In the genomic region with DNA sequence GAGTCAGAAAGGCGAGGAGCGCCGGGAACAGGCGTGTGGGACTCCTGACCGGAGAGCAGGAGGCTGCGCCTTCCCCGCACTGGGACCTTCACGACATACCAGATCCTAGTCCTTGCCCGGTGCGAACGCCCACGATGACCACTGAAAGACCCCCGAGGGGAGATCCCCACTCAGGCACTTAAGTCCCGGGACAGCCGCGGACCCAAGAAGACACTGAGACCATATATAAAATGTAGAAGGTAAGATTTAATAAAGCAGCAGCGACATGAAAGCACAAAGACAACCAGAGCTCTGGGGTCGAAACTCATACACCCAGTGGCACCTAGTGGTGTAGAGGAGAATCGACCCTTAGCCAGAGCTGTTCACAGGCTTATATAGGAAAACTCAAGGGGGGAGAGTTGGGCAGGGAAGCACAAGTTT, we compare ENCODE assay signal across 9 mouse cellular contexts. TPM values are rescaled to one million over a fixed set of nuclear protein-coding genes. Genes with fewer than 3 reads are reported as not detected.
DNase-seq lines count a peak whose midpoint lies in the region; ATAC-seq and TF ChIP-seq lines count a peak whose summit lies in the region.
"Not testable (repeated sequence)": the region's sequence is repeated elsewhere in the genome, so short reads cannot be mapped to it uniquely, and the experiment has no call there.
"Had no signal": no experiment of that assay in that cellular context is flagged by ENCODE, and none has a peak within 500 bp of the region (broad histone marks: within the 10 kb centered on the region; RNA-seq: fewer than 3 reads in every experiment).

No protein-coding gene starts in this region.

- H3K9ac ChIP-seq in forebrain, embryonic 12.5 days; liver, embryonic 15.5 days; stomach, postnatal 0 days (ENCODE audit: low read length): not testable (repeated sequence)

- H3K4me1 ChIP-seq in forebrain, embryonic 12.5 days; liver, embryonic 15.5 days (replicated peaks); stomach, postnatal 0 days (replicated peaks; ENCODE audit: control insufficient read depth, insufficient read depth): not testable (repeated sequence)

- H3K9me3 ChIP-seq in forebrain, embryonic 12.5 days; liver, embryonic 15.5 days (replicated peaks); stomach, postnatal 0 days (ENCODE audit: control insufficient read depth, low read length): not testable (repeated sequence)

- not testable (repeated sequence) for H3K27ac ChIP-seq in forebrain, embryonic 12.5 days; liver, embryonic 15.5 days (replicated peaks); stomach, postnatal 0 days (replicated peaks)

- not testable (repeated sequence) for TF ChIP-seq EP300 in stomach, postnatal 0 days (optimal IDR thresholded peaks at IDR 0.05)

- TF ChIP-seq CTCF in stomach, postnatal 0 days (IDR thresholded peaks at IDR 0.05; ENCODE audit: low read depth) = peak; percentile 72

- H3K4me2 ChIP-seq in forebrain, embryonic 12.5 days = peak overlapping the region; percentile 40
- peak overlapping the region; percentile 25 for H3K4me2 ChIP-seq in liver, embryonic 15.5 days
- H3K4me2 ChIP-seq in stomach, postnatal 0 days (replicated peaks; ENCODE audit: low read depth) = peak overlapping the region; percentile 40; the same call in 1 of the 2 replicates

- peak; percentile 76 for ATAC-seq in cerebellum, adult (ENCODE audit: insufficient number of reproducible peaks, low FRiP score, low TSS enrichment)
- peak; percentile 73; the same call in 1 of the 2 replicates for ATAC-seq in forebrain, embryonic 12.5 days (ENCODE audit: low FRiP score)
- ATAC-seq in liver, embryonic 15.5 days (ENCODE audit: insufficient read depth) = not testable (repeated sequence)
- ATAC-seq in stomach, postnatal 0 days (ENCODE audit: low FRiP score, low TSS enrichment) = 0 out of 2 replicates have a peak, but pooled peaks have one; percentile 66

- H3K27me3 ChIP-seq in forebrain, embryonic 12.5 days; stomach, postnatal 0 days (ENCODE audit: control insufficient read depth, insufficient read depth, low read length): not testable (repeated sequence)
- H3K27me3 ChIP-seq in liver, embryonic 15.5 days = peaks cover 12% of the 10 kb centered on the region; the same call in 1 of the 2 replicates

- H3K4me3 ChIP-seq in forebrain, embryonic 12.5 days (replicated peaks) = peak overlapping the region; percentile 28
- H3K4me3 ChIP-seq in liver, embryonic 15.5 days (replicated peaks) = not testable (repeated sequence)
- H3K4me3 ChIP-seq in stomach, postnatal 0 days (ENCODE audit: low read depth, low read length) = peak overlapping the region; percentile 20; the same call in 1 of the 2 replicates

- peak; percentile 53 for DNase-seq in CD4-positive, CD25-positive, alpha-beta regulatory T cell, adult 2 months (ENCODE audit: low read depth, low spot score)
- peak; percentile 60 to 67 for DNase-seq in heart, postnatal 10 days
- DNase-seq in kidney, postnatal 10 days = peak; percentile 57
- peak; percentile 27 to 42 for DNase-seq in natural killer cell, adult 2 months (ENCODE audit: low spot score in 2 of 2)
- DNase-seq in stomach, postnatal 0 days (ENCODE audit: low spot score) = peak; percentile 28

- not testable (repeated sequence) for H3K36me3 ChIP-seq in forebrain, embryonic 12.5 days (replicated peaks); liver, embryonic 15.5 days (replicated peaks); stomach, postnatal 0 days (ENCODE audit: control insufficient read depth, insufficient read depth, low read length)

- WGBS in forebrain, embryonic 12.5 days = 34% methylated on average over 19 of the region's 19 CpGs
- WGBS in liver, embryonic 15.5 days (ENCODE audit: insufficient replicate concordance) = 30% methylated on average over 19 of the region's 19 CpGs
- WGBS in stomach, postnatal 0 days = 38% methylated on average over 19 of the region's 19 CpGs

- intact Hi-C loops in heart, postnatal 10 days (cut with DNase I) = loop anchor here (5.0 kb wide), 1 partner anchor 98 kb away; no protein-coding TSS in a partner anchor

RNA-seq across cellular contexts. Expression of a gene that starts 9.7 kb away (rescaled TPM):
- polyA plus RNA-seq in forebrain, embryonic 12.5 days (2016; fragmentation: Nextera tagmentation; extraction: Ambion mirVana) = 5.2 and 6.3 TPM in 2 replicates
- total RNA-seq in heart, postnatal 10 days (2021) = 10 to 100 TPM; 13.7 to 14.8 TPM
- 0.79 and 1.2 TPM in 2 replicates for polyA plus RNA-seq in liver, embryonic 15.5 days (2015; fragmentation: Nextera tagmentation; extraction: Ambion mirVana)
- polyA plus RNA-seq in stomach, postnatal 0 days (2015; fragmentation: Nextera tagmentation; extraction: Ambion mirVana) = 1.7 and 2.0 TPM in 2 replicates

RNA-seq across cellular contexts. Expression of a gene that starts 58.9 kb away (rescaled TPM):
- polyA plus RNA-seq in forebrain, embryonic 12.5 days (2016; fragmentation: Nextera tagmentation; extraction: Ambion mirVana) = not detected in 2 replicates
- not detected for total RNA-seq in heart, postnatal 10 days (2021)
- not detected in 2 replicates for polyA plus RNA-seq in liver, embryonic 15.5 days (2015; fragmentation: Nextera tagmentation; extraction: Ambion mirVana)
- polyA plus RNA-seq in stomach, postnatal 0 days (2015; fragmentation: Nextera tagmentation; extraction: Ambion mirVana) = not detected in 2 replicates
- polyA plus RNA-seq: inflammation-experienced regulatory T-cells, adult 6 months had no signal
